Mouse (Mus musculus): ENCODE data around the gene Hs2st1. TPM values are rescaled to one million over a fixed set of nuclear protein-coding genes. Genes with fewer than 3 reads are reported as not detected.

Hs2st1 gene
- total and polyA plus RNA-seq, 2 experiments from 2014 or later = 11.1 to 38.8 TPM

DNA sequence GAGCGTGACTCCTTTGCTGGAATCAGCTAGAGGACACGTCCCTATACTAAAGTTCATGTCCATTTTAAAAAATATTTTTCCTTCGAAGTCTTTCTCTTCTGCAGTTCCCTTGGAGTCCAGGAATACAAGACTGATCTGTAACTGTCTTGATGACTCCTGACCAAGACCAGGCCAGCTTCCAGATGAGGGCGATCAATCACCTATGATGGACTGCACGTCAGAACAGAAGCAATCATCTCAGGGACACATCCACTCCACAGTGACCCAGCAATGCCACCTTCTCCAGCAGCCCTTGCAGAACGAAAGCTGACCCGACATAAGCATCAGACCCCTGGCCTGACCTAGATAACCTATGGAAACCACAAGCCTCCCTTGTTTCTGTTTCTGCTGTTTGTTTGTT is 54.7 kb downstream of the Hs2st1 start:
- DNase-seq (ENCODE audit: low spot score) (no peak), ATAC-seq (no peak)
- Histone ChIP-seq H3K4me3 (ENCODE audit: low read length) (no peak overlapping the region), H3K4me1 (ENCODE audit: insufficient read depth, low read length) (no peaks in the 10 kb centered on the region), H3K9ac (replicated peaks; ENCODE audit: low read length) (no peak overlapping the region), H3K27ac (no peak overlapping the region), H3K9me3 (ENCODE audit: low read length) (no peaks in the 10 kb centered on the region), H3K36me3 (ENCODE audit: insufficient read depth, low read length) (no peaks in the 10 kb centered on the region), H3K27me3 (ENCODE audit: insufficient read depth, low read length) (no peaks in the 10 kb centered on the region), H3K4me2 (ENCODE audit: low read depth, low read length) (no peak overlapping the region)
- WGBS = 91% methylated on average over 7 of the region's 7 CpGs
- no peak for TF ChIP-seq CTCF (IDR thresholded peaks at IDR 0.05; ENCODE audit: low read depth)

DNA sequence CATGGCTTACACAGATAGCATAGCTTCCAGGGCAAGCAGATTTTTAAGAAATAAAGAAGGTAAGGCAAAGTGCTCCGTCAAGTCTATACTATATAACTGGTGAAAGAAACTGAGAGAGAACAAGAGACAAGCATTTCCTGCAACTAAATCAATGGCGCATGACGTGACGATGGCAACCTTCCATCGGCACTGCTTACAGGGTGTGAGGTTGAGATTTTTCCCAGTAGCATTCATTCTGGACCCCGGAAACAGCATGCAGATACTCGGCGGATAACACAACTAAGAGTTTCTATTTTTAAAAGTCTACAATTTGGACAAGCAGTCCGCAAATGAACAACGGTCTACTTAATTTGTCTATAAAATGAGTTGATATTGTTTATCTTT is 55.9 kb downstream of the Hs2st1 start:
- Histone ChIP-seq H3K4me1 (ENCODE audit: insufficient read depth, low read length) (no peaks in the 10 kb centered on the region), H3K4me3 (ENCODE audit: low read length) (no peak overlapping the region), H3K27me3 (ENCODE audit: insufficient read depth, low read length) (no peaks in the 10 kb centered on the region), H3K27ac (no peak overlapping the region), H3K36me3 (ENCODE audit: insufficient read depth, low read length) (no peaks in the 10 kb centered on the region), H3K4me2 (ENCODE audit: low read depth, low read length) (no peak overlapping the region), H3K9me3 (ENCODE audit: low read length) (no peaks in the 10 kb centered on the region), H3K9ac (replicated peaks; ENCODE audit: low read length) (no peak overlapping the region)
- no peak for ATAC-seq
- no peak for TF ChIP-seq CTCF (IDR thresholded peaks at IDR 0.05; ENCODE audit: low read depth)
- 78% methylated on average over 10 of the region's 10 CpGs for WGBS
- no peak for DNase-seq (ENCODE audit: low spot score)

DNA sequence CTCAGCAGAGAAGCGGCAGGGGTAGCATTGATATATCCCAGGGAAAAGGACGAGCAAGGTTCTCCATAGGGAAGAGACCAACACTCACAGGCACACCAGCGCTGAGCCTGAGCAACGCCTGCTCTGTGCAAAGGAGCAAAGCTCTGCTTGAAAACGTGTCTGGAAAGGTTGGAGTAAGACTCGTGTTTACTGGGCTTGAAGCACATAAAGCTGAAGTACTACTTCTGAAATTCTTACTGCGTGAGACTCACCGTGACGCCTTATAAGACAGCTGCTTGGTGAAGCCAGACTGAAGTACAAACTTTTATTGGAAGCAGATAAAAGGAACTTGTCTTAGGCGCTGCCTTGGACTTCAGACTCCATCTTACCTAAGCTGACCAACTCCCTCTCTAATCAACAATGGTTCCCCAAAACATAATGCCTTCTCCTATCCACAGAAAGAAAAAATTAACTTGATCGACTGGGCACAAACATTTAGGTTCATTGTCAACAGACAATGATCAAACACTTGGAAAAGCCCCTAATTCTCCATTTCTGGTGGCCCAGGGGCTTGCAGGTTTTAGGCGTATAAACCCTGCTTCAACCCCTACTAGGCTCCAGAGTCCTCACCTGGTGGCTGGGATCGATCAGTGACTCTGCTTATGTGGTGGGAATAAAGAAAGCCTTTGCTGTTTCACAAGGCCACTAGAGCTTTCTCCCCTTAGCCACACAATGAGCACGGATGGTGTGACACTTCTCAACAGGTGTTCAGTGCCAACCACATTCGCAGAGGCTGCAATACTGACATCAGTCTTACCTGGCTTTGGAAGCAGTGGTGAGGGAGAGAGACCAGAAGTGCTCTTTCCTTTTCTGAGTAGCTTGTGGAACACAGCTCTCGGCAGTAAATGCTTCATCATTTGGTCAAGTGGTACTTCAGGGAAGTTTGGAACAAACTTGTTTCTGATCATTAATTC is 56.5 kb downstream of the Hs2st1 start:
- H3K4me3 ChIP-seq (ENCODE audit: low read length) = no peak overlapping the region
- H3K4me1 ChIP-seq (ENCODE audit: insufficient read depth, low read length) = no peaks in the 10 kb centered on the region
- H3K27me3 ChIP-seq (ENCODE audit: insufficient read depth, low read length) = no peaks in the 10 kb centered on the region
- no peaks in the 10 kb centered on the region for H3K36me3 ChIP-seq (ENCODE audit: insufficient read depth, low read length)
- no peak overlapping the region for H3K27ac ChIP-seq
- no peak overlapping the region for H3K4me2 ChIP-seq (ENCODE audit: low read depth, low read length)
- TF ChIP-seq CTCF (IDR thresholded peaks at IDR 0.05; ENCODE audit: low read depth) = no peak
- H3K9ac ChIP-seq (replicated peaks; ENCODE audit: low read length) = no peak overlapping the region
- no peaks in the 10 kb centered on the region for H3K9me3 ChIP-seq (ENCODE audit: low read length)
- ATAC-seq = no peak
- no peak for DNase-seq (ENCODE audit: low spot score)
- 90% methylated on average over 16 of the region's 16 CpGs for WGBS

DNA sequence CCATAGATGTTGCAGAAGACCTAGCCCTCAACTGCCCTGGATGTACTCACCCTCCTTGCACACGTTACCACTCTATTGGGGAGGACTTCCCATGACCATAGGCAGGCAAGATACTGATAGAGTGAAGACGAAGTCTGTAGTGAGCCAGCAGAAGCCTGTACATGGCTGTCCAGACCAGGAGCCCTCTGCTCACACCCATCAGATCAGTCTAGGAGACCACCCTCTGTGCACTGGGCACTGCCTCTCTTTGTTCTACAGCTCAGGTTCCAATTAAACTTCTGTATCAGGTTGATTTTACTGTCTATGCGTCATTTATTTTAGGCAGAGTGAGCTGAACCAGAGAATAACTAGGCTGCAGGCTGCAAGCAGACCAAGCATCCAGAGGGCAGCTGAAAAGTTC is 59.3 kb downstream of the Hs2st1 start:
- no peak for ATAC-seq
- Histone ChIP-seq H3K4me2 (ENCODE audit: low read depth, low read length) (no peak overlapping the region), H3K4me1 (ENCODE audit: insufficient read depth, low read length) (peaks cover 9% of the 10 kb centered on the region; the same call in 1 of the 2 replicates), H3K27ac (no peak overlapping the region), H3K36me3 (ENCODE audit: insufficient read depth, low read length) (no peaks in the 10 kb centered on the region), H3K9ac (replicated peaks; ENCODE audit: low read length) (no peak overlapping the region), H3K4me3 (ENCODE audit: low read length) (no peak overlapping the region), H3K27me3 (ENCODE audit: insufficient read depth, low read length) (no peaks in the 10 kb centered on the region), H3K9me3 (ENCODE audit: low read length) (no peaks in the 10 kb centered on the region)
- 89% methylated on average over 3 of the region's 3 CpGs for WGBS
- DNase-seq (ENCODE audit: low spot score) = no peak
- no peak for TF ChIP-seq CTCF (IDR thresholded peaks at IDR 0.05; ENCODE audit: low read depth)

DNA sequence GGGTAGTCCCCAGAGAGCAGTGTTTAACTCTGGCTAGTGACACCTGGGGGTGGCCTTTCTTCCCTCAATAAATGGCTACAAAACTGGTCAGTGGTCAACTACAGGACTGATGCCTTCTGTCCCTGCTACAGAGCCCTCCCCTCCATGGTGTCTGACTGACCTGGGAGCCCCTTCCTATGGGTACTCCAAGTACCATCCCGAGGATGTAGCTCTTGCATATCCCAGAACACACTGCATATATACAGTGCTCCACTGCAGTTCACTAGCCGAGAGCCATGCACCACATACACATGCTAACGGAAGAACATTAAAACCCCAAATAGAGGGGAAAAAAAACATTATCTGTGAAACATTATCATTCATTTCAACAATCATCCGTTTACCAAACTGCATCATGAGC is 61.6 kb downstream of the Hs2st1 start:
- Histone ChIP-seq H3K27me3 (ENCODE audit: insufficient read depth, low read length) (no peaks in the 10 kb centered on the region), H3K9ac (replicated peaks; ENCODE audit: low read length) (no peak overlapping the region), H3K4me1 (ENCODE audit: insufficient read depth, low read length) (peaks cover 12% of the 10 kb centered on the region; the same call in 1 of the 2 replicates), H3K4me2 (ENCODE audit: low read depth, low read length) (no peak overlapping the region), H3K27ac (no peak overlapping the region), H3K36me3 (ENCODE audit: insufficient read depth, low read length) (no peaks in the 10 kb centered on the region), H3K9me3 (ENCODE audit: low read length) (no peaks in the 10 kb centered on the region), H3K4me3 (ENCODE audit: low read length) (no peak overlapping the region)
- no peak for ATAC-seq
- no peak for TF ChIP-seq CTCF (IDR thresholded peaks at IDR 0.05; ENCODE audit: low read depth)
- 85% methylated on average over 4 of the region's 4 CpGs for WGBS
- DNase-seq (ENCODE audit: low spot score) = no peak

DNA sequence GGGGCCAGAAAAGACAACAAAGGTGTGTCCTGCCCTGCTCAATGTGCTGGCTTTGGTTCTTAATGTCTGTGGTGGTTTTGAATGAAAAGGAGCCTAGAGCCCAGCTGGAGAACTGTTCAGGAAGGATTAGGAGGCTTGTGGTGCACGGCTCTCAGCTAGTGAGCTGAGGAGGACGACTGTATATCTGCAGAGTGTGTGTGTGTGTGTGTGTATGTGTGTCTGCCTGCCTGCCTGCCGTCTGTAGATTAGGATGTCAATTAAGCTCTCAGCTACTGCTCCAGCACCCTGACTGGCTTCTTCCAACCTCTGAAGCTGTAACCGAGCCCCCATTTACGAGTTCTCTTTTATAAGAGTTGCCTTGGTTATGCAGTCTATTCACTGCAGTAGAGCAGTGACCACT is 62.1 kb downstream of the Hs2st1 start:
- Histone ChIP-seq H3K4me1 (ENCODE audit: insufficient read depth, low read length) (peaks cover 12% of the 10 kb centered on the region; the same call in 1 of the 2 replicates), H3K4me2 (ENCODE audit: low read depth, low read length) (no peak overlapping the region), H3K9ac (replicated peaks; ENCODE audit: low read length) (no peak overlapping the region), H3K36me3 (ENCODE audit: insufficient read depth, low read length) (no peaks in the 10 kb centered on the region), H3K27ac (no peak overlapping the region), H3K9me3 (ENCODE audit: low read length) (no peaks in the 10 kb centered on the region), H3K27me3 (ENCODE audit: insufficient read depth, low read length) (no peaks in the 10 kb centered on the region), H3K4me3 (ENCODE audit: low read length) (no peak overlapping the region)
- DNase-seq (ENCODE audit: low spot score) (no peak), ATAC-seq (no peak; the same call in 1 of the 2 replicates)
- no peak for TF ChIP-seq CTCF (IDR thresholded peaks at IDR 0.05; ENCODE audit: low read depth)
- 53% methylated on average over 5 of the region's 5 CpGs for WGBS

DNA sequence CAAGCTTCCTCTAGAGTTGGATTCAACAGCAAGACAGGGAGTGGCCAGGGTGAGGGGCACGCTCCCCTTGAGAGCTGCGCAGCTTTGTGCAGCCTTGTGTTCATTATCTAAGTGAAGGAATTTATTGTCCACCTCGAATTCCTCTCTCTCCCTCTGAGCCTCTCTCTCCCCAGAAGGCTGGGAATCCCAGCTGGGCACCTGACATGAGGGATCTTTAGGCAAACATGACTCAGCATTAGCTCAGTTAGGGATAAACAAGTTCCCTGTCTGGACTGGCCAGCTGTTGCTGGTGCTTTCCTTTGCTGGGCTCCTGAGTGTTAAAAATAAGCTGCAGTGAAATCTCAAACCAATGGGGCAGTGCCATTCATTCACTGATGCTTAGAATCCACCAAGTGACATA is 63.8 kb downstream of the Hs2st1 start:
- WGBS = 30% methylated on average over 3 of the region's 3 CpGs
- no peak for DNase-seq (ENCODE audit: low spot score)

More for the DNA sequence above, 63.8 kb downstream of the Hs2st1 start:
- no peak overlapping the region for H3K4me2 ChIP-seq (ENCODE audit: low read depth, low read length)
- H3K4me3 ChIP-seq (ENCODE audit: low read length) = no peak overlapping the region
- peaks cover 18% of the 10 kb centered on the region; the same call in 1 of the 2 replicates for H3K4me1 ChIP-seq (ENCODE audit: insufficient read depth, low read length)
- no peaks in the 10 kb centered on the region for H3K9me3 ChIP-seq (ENCODE audit: low read length)
- no peak overlapping the region for H3K9ac ChIP-seq (replicated peaks; ENCODE audit: low read length)
- no peak for TF ChIP-seq CTCF (IDR thresholded peaks at IDR 0.05; ENCODE audit: low read depth)
- ATAC-seq = no peak
- H3K27me3 ChIP-seq (ENCODE audit: insufficient read depth, low read length) = no peaks in the 10 kb centered on the region
- no peak overlapping the region for H3K27ac ChIP-seq
- H3K36me3 ChIP-seq (ENCODE audit: insufficient read depth, low read length) = no peaks in the 10 kb centered on the region

Measured in hindbrain, postnatal 0 days (tissue).